Mouse (Mus musculus) c-Kit-negative CD71-positive TER-119-positive erythroid progenitor cells, embryonic 14.5 days (primary cell): ENCODE measurements around the gene Stx19.

Experiments used
- DNase-seq: peaks from one replicate; pipeline ENCODE4 v3.0.0-alpha.2; 2013; ENCODE audit warnings: low read depth, low spot score

The Stx19 gene

GRCm38 (mm10) chr16:62852464-62853252 is 38.2 kb downstream of the Stx19 start:
- no peak for DNase-seq

GRCm38 (mm10) chr16:62853611-62854126 is 39.2 kb downstream of the Stx19 start:
- no peak for DNase-seq

DNA sequence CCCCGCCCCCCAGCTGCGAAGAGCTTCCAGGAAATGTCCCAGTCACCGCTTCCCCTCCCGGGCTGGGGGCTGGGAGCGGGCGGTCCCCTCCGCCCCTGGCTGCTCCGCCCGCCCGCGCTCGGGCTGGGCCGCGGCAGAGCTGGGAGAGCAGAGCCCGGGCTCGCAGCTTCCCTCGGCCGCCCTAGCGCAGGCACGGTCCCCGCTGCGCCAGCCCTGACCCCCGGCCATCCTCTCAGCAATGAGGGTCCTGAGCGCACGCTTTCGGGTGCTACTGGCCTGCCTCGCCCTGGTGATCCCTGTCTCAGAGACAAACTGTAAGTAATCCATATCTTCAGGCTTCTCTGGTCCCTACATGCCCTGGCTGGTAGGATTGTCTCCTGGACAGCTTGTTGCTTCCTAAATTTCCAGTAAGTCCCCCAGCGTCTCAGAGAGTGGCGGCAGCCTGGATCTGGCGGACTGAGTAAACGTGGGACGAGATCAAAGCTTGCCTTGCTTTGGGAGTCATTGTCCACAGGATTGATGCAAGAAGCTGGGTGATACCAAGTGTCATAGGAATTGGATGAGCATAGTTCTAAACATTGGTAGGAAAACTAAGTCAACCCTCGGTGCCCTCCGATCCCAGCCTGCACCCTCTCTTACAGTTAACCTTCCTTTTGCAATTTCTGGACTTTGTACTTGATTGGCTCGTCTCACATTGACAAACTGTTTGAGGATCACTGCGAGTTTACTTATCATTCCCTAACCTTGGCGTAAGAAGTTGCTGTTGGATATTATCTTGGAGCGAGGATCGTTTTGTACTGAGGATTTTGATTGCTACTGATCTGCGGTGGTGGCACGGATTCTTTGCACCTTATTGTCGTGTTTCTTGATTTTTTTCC is 40.0 kb downstream of the Stx19 start, which contains the start of gene Pros1:
TSS of gene Pros1 (plus strand) at position 117 of the 878 bp plus-strand sequence.
- DNase-seq: no peak

DNA sequence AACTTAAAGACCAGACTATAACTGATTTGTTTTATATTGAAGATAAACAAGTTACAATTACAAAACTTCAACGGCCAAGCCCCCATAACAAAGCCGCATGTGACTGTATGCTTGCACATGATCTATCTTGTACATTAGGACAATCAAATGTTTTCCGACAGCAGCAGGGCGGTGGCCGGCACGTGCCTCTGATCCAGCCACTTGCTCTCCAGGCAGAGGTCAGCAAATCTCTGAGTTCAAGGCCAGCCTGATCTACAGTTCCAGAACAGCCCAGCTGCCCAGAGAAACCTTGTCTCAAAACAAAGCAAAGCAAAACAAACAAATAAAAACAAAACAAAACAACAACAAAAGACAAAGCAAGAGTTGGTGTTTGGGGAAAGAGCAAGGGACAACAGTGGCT is 40.9 kb downstream of the Stx19 start:
- DNase-seq: no peak

- no peak for DNase-seq
Measured at GRCm38 (mm10) chr16:62856273-62856672, 41.8 kb downstream of the Stx19 start.

GRCm38 (mm10) chr16:62857498-62857897 is 43.0 kb downstream of the Stx19 start:
- DNase-seq: no peak

GRCm38 (mm10) chr16:62858018-62858417 is 43.5 kb downstream of the Stx19 start:
- DNase-seq: no peak

- DNase-seq: no peak
Measured at GRCm38 (mm10) chr16:62860140-62860539, 45.7 kb downstream of the Stx19 start.

DNA sequence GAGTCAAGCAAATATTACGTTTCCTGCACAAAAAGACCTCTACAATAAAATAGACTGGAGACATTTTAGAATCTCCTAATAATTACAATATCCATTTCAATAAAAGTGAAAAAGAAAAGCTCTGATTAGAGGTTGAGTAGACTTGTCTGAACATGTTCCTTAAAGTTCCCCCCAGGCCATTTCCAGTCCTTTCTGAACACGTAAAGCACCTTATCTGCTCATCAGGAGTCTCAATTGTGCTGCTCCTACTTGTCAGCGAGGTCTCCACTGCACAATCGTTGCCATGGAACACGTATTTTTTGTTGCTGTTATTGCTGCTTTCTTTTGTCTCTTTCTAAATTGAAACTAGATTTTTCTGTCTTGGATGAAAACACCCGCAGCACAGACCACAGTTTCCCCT is 47.0 kb downstream of the Stx19 start:
- DNase-seq: no peak

GRCm38 (mm10) chr16:62872688-62873117 is 58.2 kb downstream of the Stx19 start:
- no peak for DNase-seq

- no peak for DNase-seq
Measured at GRCm38 (mm10) chr16:62873180-62873579, 58.7 kb downstream of the Stx19 start.
